Mouse (Mus musculus): ENCODE measurements around the gene Pitx3. TPM values are rescaled to one million over a fixed set of nuclear protein-coding genes. Genes with fewer than 3 reads are reported as not detected.

Gene Pitx3
- polyA plus RNA-seq, 1 experiment from 2014 or later: 0.33 TPM

- H3K36me3 ChIP-seq (ENCODE audit: control insufficient read depth, insufficient read depth): no peaks in the 10 kb centered on the region
- H3K27me3 ChIP-seq (ENCODE audit: control insufficient read depth, insufficient read depth, low read length): peaks cover 2% of the 10 kb centered on the region; the same call in 1 of the 2 replicates
- no peak overlapping the region for H3K4me2 ChIP-seq (ENCODE audit: low read depth, low read length)
- ATAC-seq (replicated peaks; ENCODE audit: extremely low read depth, insufficient read depth, low FRiP score): no peak
- H3K27ac ChIP-seq (ENCODE audit: low read length): no peak overlapping the region
- no peaks in the 10 kb centered on the region for H3K9me3 ChIP-seq (replicated peaks; ENCODE audit: control insufficient read depth, low read length)
- H3K4me1 ChIP-seq (ENCODE audit: control insufficient read depth, insufficient read depth, low read length): no peaks in the 10 kb centered on the region
- H3K9ac ChIP-seq (ENCODE audit: low read length): no peak overlapping the region
- WGBS: 80% methylated on average over 3 of the region's 3 CpGs
- H3K4me3 ChIP-seq (ENCODE audit: low read length): no peak overlapping the region
These were observed 24.2 kb downstream of the Pitx3 start for GRCm38 (mm10) chr19:46123876-46124275.

GRCm38 (mm10) chr19:46120872-46121271, 27.3 kb downstream of the Pitx3 start:
- H3K4me2 ChIP-seq (ENCODE audit: low read depth, low read length): no peak overlapping the region
- no peak overlapping the region for H3K4me3 ChIP-seq (ENCODE audit: low read length)
- H3K27me3 ChIP-seq (ENCODE audit: control insufficient read depth, insufficient read depth, low read length): no peaks in the 10 kb centered on the region; the same call in 1 of the 2 replicates
- no peak overlapping the region for H3K27ac ChIP-seq (ENCODE audit: low read length)
- H3K4me1 ChIP-seq (ENCODE audit: control insufficient read depth, insufficient read depth, low read length): no peaks in the 10 kb centered on the region
- H3K9me3 ChIP-seq (replicated peaks; ENCODE audit: control insufficient read depth, low read length): no peaks in the 10 kb centered on the region
- 66% methylated on average over 6 of the region's 6 CpGs for WGBS
- ATAC-seq (replicated peaks; ENCODE audit: extremely low read depth, insufficient read depth, low FRiP score): no peak
- H3K9ac ChIP-seq (ENCODE audit: low read length): no peak overlapping the region
- no peaks in the 10 kb centered on the region for H3K36me3 ChIP-seq (ENCODE audit: control insufficient read depth, insufficient read depth)

- ATAC-seq (replicated peaks; ENCODE audit: extremely low read depth, insufficient read depth, low FRiP score): no peak
- no peak overlapping the region for H3K9ac ChIP-seq (ENCODE audit: low read length)
- WGBS: 82% methylated on average over 3 of the region's 3 CpGs
- no peaks in the 10 kb centered on the region for H3K36me3 ChIP-seq (ENCODE audit: control insufficient read depth, insufficient read depth)
- H3K4me2 ChIP-seq (ENCODE audit: low read depth, low read length): no peak overlapping the region
- no peaks in the 10 kb centered on the region for H3K4me1 ChIP-seq (ENCODE audit: control insufficient read depth, insufficient read depth, low read length)
- H3K27ac ChIP-seq (ENCODE audit: low read length): no peak overlapping the region
- no peak overlapping the region for H3K4me3 ChIP-seq (ENCODE audit: low read length)
- H3K27me3 ChIP-seq (ENCODE audit: control insufficient read depth, insufficient read depth, low read length): no peaks in the 10 kb centered on the region; the same call in 1 of the 2 replicates
- H3K9me3 ChIP-seq (replicated peaks; ENCODE audit: control insufficient read depth, low read length): no peaks in the 10 kb centered on the region
These were observed 28.7 kb downstream of the Pitx3 start for GRCm38 (mm10) chr19:46119458-46119857.

GRCm38 (mm10) chr19:46114617-46115016, 33.5 kb downstream of the Pitx3 start:
- H3K36me3 ChIP-seq (ENCODE audit: control insufficient read depth, insufficient read depth): no peaks in the 10 kb centered on the region
- no peak overlapping the region for H3K4me2 ChIP-seq (ENCODE audit: low read depth, low read length)
- H3K27me3 ChIP-seq (ENCODE audit: control insufficient read depth, insufficient read depth, low read length): no peaks in the 10 kb centered on the region
- no peak overlapping the region for H3K4me3 ChIP-seq (ENCODE audit: low read length)
- 43% methylated on average over 4 of the region's 4 CpGs for WGBS
- ATAC-seq (replicated peaks; ENCODE audit: extremely low read depth, insufficient read depth, low FRiP score): no peak
- no peaks in the 10 kb centered on the region for H3K4me1 ChIP-seq (ENCODE audit: control insufficient read depth, insufficient read depth, low read length)
- no peaks in the 10 kb centered on the region for H3K9me3 ChIP-seq (replicated peaks; ENCODE audit: control insufficient read depth, low read length)
- H3K9ac ChIP-seq (ENCODE audit: low read length): no peak overlapping the region
- no peak overlapping the region for H3K27ac ChIP-seq (ENCODE audit: low read length)

- 80% methylated on average over 5 of the region's 5 CpGs for WGBS
- H3K9me3 ChIP-seq (replicated peaks; ENCODE audit: control insufficient read depth, low read length): no peaks in the 10 kb centered on the region
- H3K9ac ChIP-seq (ENCODE audit: low read length): no peak overlapping the region
- H3K36me3 ChIP-seq (ENCODE audit: control insufficient read depth, insufficient read depth): no peaks in the 10 kb centered on the region
- no peaks in the 10 kb centered on the region for H3K4me1 ChIP-seq (ENCODE audit: control insufficient read depth, insufficient read depth, low read length)
- H3K4me2 ChIP-seq (ENCODE audit: low read depth, low read length): no peak overlapping the region
- H3K27me3 ChIP-seq (ENCODE audit: control insufficient read depth, insufficient read depth, low read length): no peaks in the 10 kb centered on the region
- no peak overlapping the region for H3K27ac ChIP-seq (ENCODE audit: low read length)
- no peak overlapping the region for H3K4me3 ChIP-seq (ENCODE audit: low read length)
- ATAC-seq (replicated peaks; ENCODE audit: extremely low read depth, insufficient read depth, low FRiP score): no peak
These were observed 37.3 kb downstream of the Pitx3 start for GRCm38 (mm10) chr19:46110781-46111180.

- no peaks in the 10 kb centered on the region for H3K36me3 ChIP-seq (ENCODE audit: control insufficient read depth, insufficient read depth)
- no peak overlapping the region for H3K4me3 ChIP-seq (ENCODE audit: low read length)
- H3K9ac ChIP-seq (ENCODE audit: low read length): no peak overlapping the region
- H3K4me2 ChIP-seq (ENCODE audit: low read depth, low read length): no peak overlapping the region
- H3K9me3 ChIP-seq (replicated peaks; ENCODE audit: control insufficient read depth, low read length): no peaks in the 10 kb centered on the region
- no peak for ATAC-seq (replicated peaks; ENCODE audit: extremely low read depth, insufficient read depth, low FRiP score)
- 80% methylated on average over 2 of the region's 2 CpGs for WGBS
- no peaks in the 10 kb centered on the region for H3K27me3 ChIP-seq (ENCODE audit: control insufficient read depth, insufficient read depth, low read length)
- H3K27ac ChIP-seq (ENCODE audit: low read length): no peak overlapping the region
- H3K4me1 ChIP-seq (ENCODE audit: control insufficient read depth, insufficient read depth, low read length): no peaks in the 10 kb centered on the region
These were observed 37.9 kb downstream of the Pitx3 start for GRCm38 (mm10) chr19:46110214-46110613.

GRCm38 (mm10) chr19:46104187-46104557, 44.0 kb downstream of the Pitx3 start:
- Histone ChIP-seq H3K36me3 (ENCODE audit: control insufficient read depth, insufficient read depth) (no peaks in the 10 kb centered on the region), H3K9me3 (replicated peaks; ENCODE audit: control insufficient read depth, low read length) (peaks cover 3% of the 10 kb centered on the region), H3K27me3 (ENCODE audit: control insufficient read depth, insufficient read depth, low read length) (no peaks in the 10 kb centered on the region), H3K27ac (ENCODE audit: low read length) (no peak overlapping the region), H3K9ac (ENCODE audit: low read length) (no peak overlapping the region), H3K4me1 (ENCODE audit: control insufficient read depth, insufficient read depth, low read length) (no peaks in the 10 kb centered on the region), H3K4me3 (ENCODE audit: low read length) (no peak overlapping the region), H3K4me2 (ENCODE audit: low read depth, low read length) (no peak overlapping the region)
- no peak for ATAC-seq (replicated peaks; ENCODE audit: extremely low read depth, insufficient read depth, low FRiP score)
- 71% methylated on average over 2 of the region's 2 CpGs for WGBS

- Histone ChIP-seq H3K4me2 (ENCODE audit: low read depth, low read length) (no peak overlapping the region), H3K4me3 (ENCODE audit: low read length) (no peak overlapping the region), H3K27ac (ENCODE audit: low read length) (no peak overlapping the region), H3K9me3 (replicated peaks; ENCODE audit: control insufficient read depth, low read length) (peaks cover 3% of the 10 kb centered on the region), H3K36me3 (ENCODE audit: control insufficient read depth, insufficient read depth) (no peaks in the 10 kb centered on the region), H3K4me1 (ENCODE audit: control insufficient read depth, insufficient read depth, low read length) (no peaks in the 10 kb centered on the region), H3K27me3 (ENCODE audit: control insufficient read depth, insufficient read depth, low read length) (no peaks in the 10 kb centered on the region), H3K9ac (ENCODE audit: low read length) (no peak overlapping the region)
- 67% methylated on average over 6 of the region's 6 CpGs for WGBS
- no peak for ATAC-seq (replicated peaks; ENCODE audit: extremely low read depth, insufficient read depth, low FRiP score)
These were observed 44.5 kb downstream of the Pitx3 start for GRCm38 (mm10) chr19:46103437-46104186.

- Histone ChIP-seq H3K36me3 (ENCODE audit: control insufficient read depth, insufficient read depth) (no peaks in the 10 kb centered on the region), H3K27me3 (ENCODE audit: control insufficient read depth, insufficient read depth, low read length) (no peaks in the 10 kb centered on the region), H3K4me3 (ENCODE audit: low read length) (no peak overlapping the region), H3K4me1 (ENCODE audit: control insufficient read depth, insufficient read depth, low read length) (no peaks in the 10 kb centered on the region), H3K9me3 (replicated peaks; ENCODE audit: control insufficient read depth, low read length) (peaks cover 10% of the 10 kb centered on the region), H3K27ac (ENCODE audit: low read length) (no peak overlapping the region), H3K4me2 (ENCODE audit: low read depth, low read length) (no peak overlapping the region), H3K9ac (ENCODE audit: low read length) (no peak overlapping the region)
- WGBS: 88% methylated on average over 3 of the region's 3 CpGs
- ATAC-seq (replicated peaks; ENCODE audit: extremely low read depth, insufficient read depth, low FRiP score): no peak
These were observed 48.6 kb downstream of the Pitx3 start for GRCm38 (mm10) chr19:46099561-46099960.

Data from heart, embryonic 16.5 days (tissue).